Mouse (Mus musculus): ENCODE data around the gene Pigr. TPM values are rescaled to one million over a fixed set of nuclear protein-coding genes. Genes with fewer than 3 reads are reported as not detected.

Pigr gene
- polyA plus RNA-seq, 1 experiment from 2014 or later = 0.48 TPM

DNA sequence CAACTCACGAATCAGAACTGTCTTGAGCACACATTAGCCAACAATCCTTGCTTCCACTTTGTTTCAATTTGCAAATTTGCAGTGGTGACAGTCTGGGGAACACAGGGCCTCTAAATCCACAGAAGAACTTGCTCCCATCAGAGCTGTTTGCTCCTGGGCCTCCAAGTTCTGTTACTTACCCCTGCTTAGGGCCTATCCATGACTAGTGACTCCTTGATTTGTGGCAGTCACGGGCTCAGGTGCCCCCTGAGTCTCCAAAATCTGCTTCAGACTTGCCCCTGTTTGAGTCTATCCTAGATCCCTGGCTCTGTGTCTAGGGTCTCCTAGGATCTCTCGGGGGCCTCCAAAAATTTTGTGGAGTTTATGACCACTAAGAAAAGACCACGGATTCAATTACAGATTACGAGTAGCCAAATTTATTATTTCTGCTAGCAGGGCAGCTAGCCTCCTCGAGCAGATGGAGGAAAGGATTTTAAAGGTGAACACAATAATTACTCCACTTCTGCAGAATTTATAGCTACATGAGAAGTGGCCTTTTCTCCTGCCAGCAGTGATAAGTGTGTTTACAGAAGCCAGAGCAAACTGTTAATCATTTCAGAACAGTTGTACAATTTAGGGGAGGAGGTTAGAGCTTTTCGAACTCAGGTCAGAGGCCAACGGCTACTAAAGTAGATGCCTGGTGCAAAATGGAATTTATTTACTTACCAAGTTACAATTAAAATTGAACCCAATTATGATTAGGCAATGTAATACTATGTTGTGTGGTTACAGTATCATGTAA, 14.3 kb downstream of the Pigr start:
- H3K9ac ChIP-seq (ENCODE audit: low read depth, low read length) = no peak overlapping the region
- ATAC-seq (ENCODE audit: low read depth) = peak; percentile 83

DNA sequence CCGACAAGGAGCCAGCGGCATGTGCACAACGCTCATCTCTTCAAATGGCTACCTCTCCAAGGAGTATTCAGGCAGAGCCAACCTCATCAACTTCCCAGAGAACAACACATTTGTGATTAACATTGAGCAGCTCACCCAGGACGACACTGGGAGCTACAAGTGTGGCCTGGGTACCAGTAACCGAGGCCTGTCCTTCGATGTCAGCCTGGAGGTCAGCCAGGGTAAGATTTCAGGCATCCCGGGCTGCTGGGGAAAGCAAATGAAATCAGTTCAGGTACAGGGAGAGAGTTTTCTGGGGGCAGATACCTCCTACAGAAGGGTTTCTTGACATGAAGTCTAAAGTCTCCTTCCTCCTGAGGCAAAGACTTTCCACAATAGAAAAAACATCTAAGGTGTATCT, 15.1 kb downstream of the Pigr start:
- WGBS (ENCODE audit: insufficient replicate concordance) = 77% methylated on average over 7 of the region's 7 CpGs
- Histone ChIP-seq H3K4me3 (ENCODE audit: low read depth, low read length) (no peak overlapping the region), H3K9ac (ENCODE audit: low read depth, low read length) (no peak overlapping the region), H3K27ac (ENCODE audit: low read length) (0 out of 2 replicates have a peak overlapping the region, but pooled peaks have one; percentile 35), H3K27me3 (ENCODE audit: control insufficient read depth, insufficient read depth, low read depth, low read length) (no peaks in the 10 kb centered on the region), H3K4me2 (ENCODE audit: low read depth, low read length) (no peak overlapping the region), H3K36me3 (ENCODE audit: control insufficient read depth, insufficient read depth) (no peaks in the 10 kb centered on the region), H3K9me3 (replicated peaks; ENCODE audit: control insufficient read depth, low read length) (no peaks in the 10 kb centered on the region), H3K4me1 (ENCODE audit: control insufficient read depth, low read depth, low read length) (no peaks in the 10 kb centered on the region; the same call in 1 of the 2 replicates)
- no peak for ATAC-seq (ENCODE audit: low read depth)

More for the DNA sequence above, 14.3 kb downstream of the Pigr start:
- Histone ChIP-seq H3K4me1 (ENCODE audit: control insufficient read depth, low read depth, low read length) (no peaks in the 10 kb centered on the region; the same call in 1 of the 2 replicates), H3K27ac (ENCODE audit: low read length) (peak overlapping the region; percentile 81), H3K4me2 (ENCODE audit: low read depth, low read length) (no peak overlapping the region), H3K27me3 (ENCODE audit: control insufficient read depth, insufficient read depth, low read depth, low read length) (no peaks in the 10 kb centered on the region), H3K9me3 (replicated peaks; ENCODE audit: control insufficient read depth, low read length) (no peaks in the 10 kb centered on the region), H3K4me3 (ENCODE audit: low read depth, low read length) (no peak overlapping the region), H3K36me3 (ENCODE audit: control insufficient read depth, insufficient read depth) (no peaks in the 10 kb centered on the region)
- 45% methylated on average over 8 of the region's 8 CpGs for WGBS (ENCODE audit: insufficient replicate concordance)

DNA sequence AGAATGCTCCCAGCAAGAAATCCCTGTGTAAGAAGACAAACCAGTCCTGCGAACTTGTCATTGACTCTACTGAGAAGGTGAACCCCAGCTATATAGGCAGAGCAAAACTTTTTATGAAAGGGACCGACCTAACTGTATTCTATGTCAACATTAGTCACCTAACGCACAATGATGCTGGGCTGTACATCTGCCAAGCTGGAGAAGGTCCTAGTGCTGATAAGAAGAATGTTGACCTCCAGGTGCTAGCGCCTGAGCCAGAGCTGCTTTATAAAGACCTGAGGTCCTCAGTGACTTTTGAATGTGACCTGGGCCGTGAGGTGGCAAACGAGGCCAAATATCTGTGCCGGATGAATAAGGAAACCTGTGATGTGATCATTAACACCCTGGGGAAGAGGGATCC, 18.0 kb downstream of the Pigr start:
- WGBS (ENCODE audit: insufficient replicate concordance) = 63% methylated on average over 7 of the region's 7 CpGs
- ATAC-seq (ENCODE audit: low read depth) = no peak
- no peak overlapping the region for H3K4me3 ChIP-seq (ENCODE audit: low read depth, low read length)
- no peaks in the 10 kb centered on the region for H3K27me3 ChIP-seq (ENCODE audit: control insufficient read depth, insufficient read depth, low read depth, low read length)
- no peaks in the 10 kb centered on the region for H3K36me3 ChIP-seq (ENCODE audit: control insufficient read depth, insufficient read depth)
- H3K9me3 ChIP-seq (replicated peaks; ENCODE audit: control insufficient read depth, low read length) = no peaks in the 10 kb centered on the region
- H3K4me1 ChIP-seq (ENCODE audit: control insufficient read depth, low read depth, low read length) = no peaks in the 10 kb centered on the region; the same call in 1 of the 2 replicates
- no peak overlapping the region for H3K9ac ChIP-seq (ENCODE audit: low read depth, low read length)
- no peak overlapping the region for H3K4me2 ChIP-seq (ENCODE audit: low read depth, low read length)
- no peak overlapping the region for H3K27ac ChIP-seq (ENCODE audit: low read length)

GRCm38 (mm10) chr1:130849530-130850214, 23.2 kb downstream of the Pigr start:
- Histone ChIP-seq H3K4me1 (ENCODE audit: control insufficient read depth, low read depth, low read length) (no peaks in the 10 kb centered on the region), H3K4me3 (ENCODE audit: low read depth, low read length) (no peak overlapping the region), H3K4me2 (ENCODE audit: low read depth, low read length) (no peak overlapping the region), H3K36me3 (ENCODE audit: control insufficient read depth, insufficient read depth) (no peaks in the 10 kb centered on the region), H3K27me3 (ENCODE audit: control insufficient read depth, insufficient read depth, low read depth, low read length) (no peaks in the 10 kb centered on the region), H3K27ac (ENCODE audit: low read length) (no peak overlapping the region), H3K9ac (ENCODE audit: low read depth, low read length) (no peak overlapping the region), H3K9me3 (replicated peaks; ENCODE audit: control insufficient read depth, low read length) (no peaks in the 10 kb centered on the region)
- no peak for ATAC-seq (ENCODE audit: low read depth)
- WGBS (ENCODE audit: insufficient replicate concordance) = 69% methylated on average over 10 of the region's 10 CpGs

DNA sequence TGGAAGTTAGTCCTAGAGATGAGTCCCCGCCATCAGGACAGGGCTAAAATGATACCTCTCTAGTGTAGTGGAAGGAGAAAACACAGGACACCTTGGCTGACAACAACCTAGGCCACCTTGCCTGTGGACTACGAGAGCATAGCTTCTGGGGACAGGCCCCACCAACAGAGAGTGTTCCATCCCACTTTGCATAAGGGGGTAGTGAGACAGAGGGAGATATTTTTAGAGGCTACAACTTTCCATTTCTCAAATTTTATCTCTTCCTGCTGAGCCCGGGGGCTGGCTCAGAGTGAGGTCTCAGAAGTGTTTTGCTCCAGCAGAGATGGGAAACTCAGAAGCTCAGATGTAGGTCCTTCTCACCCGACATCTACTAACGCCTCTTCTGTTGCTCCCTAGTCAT, 23.9 kb downstream of the Pigr start:
- 45% methylated on average over 5 of the region's 5 CpGs for WGBS (ENCODE audit: insufficient replicate concordance)
- no peaks in the 10 kb centered on the region for H3K4me1 ChIP-seq (ENCODE audit: control insufficient read depth, low read depth, low read length)
- no peaks in the 10 kb centered on the region for H3K9me3 ChIP-seq (replicated peaks; ENCODE audit: control insufficient read depth, low read length)
- H3K36me3 ChIP-seq (ENCODE audit: control insufficient read depth, insufficient read depth) = no peaks in the 10 kb centered on the region
- H3K9ac ChIP-seq (ENCODE audit: low read depth, low read length) = no peak overlapping the region
- H3K27ac ChIP-seq (ENCODE audit: low read length) = no peak overlapping the region
- no peak for ATAC-seq (ENCODE audit: low read depth)
- no peak overlapping the region for H3K4me2 ChIP-seq (ENCODE audit: low read depth, low read length)
- H3K4me3 ChIP-seq (ENCODE audit: low read depth, low read length) = no peak overlapping the region
- no peaks in the 10 kb centered on the region for H3K27me3 ChIP-seq (ENCODE audit: control insufficient read depth, insufficient read depth, low read depth, low read length)

- no peak overlapping the region for H3K4me3 ChIP-seq (ENCODE audit: low read depth, low read length)
- H3K9me3 ChIP-seq (replicated peaks; ENCODE audit: control insufficient read depth, low read length) = no peaks in the 10 kb centered on the region
- 63% methylated on average over 9 of the region's 9 CpGs for WGBS (ENCODE audit: insufficient replicate concordance)
- no peak overlapping the region for H3K9ac ChIP-seq (ENCODE audit: low read depth, low read length)
- H3K36me3 ChIP-seq (ENCODE audit: control insufficient read depth, insufficient read depth) = no peaks in the 10 kb centered on the region
- no peaks in the 10 kb centered on the region for H3K4me1 ChIP-seq (ENCODE audit: control insufficient read depth, low read depth, low read length)
- no peak for ATAC-seq (ENCODE audit: low read depth)
- H3K27ac ChIP-seq (ENCODE audit: low read length) = no peak overlapping the region
- H3K27me3 ChIP-seq (ENCODE audit: control insufficient read depth, insufficient read depth, low read depth, low read length) = no peaks in the 10 kb centered on the region
- no peak overlapping the region for H3K4me2 ChIP-seq (ENCODE audit: low read depth, low read length)
These were observed 28.3 kb downstream of the Pigr start for GRCm38 (mm10) chr1:130854819-130855218.

GRCm38 (mm10) chr1:130855723-130856122, 29.2 kb downstream of the Pigr start:
- Histone ChIP-seq H3K9ac (ENCODE audit: low read depth, low read length) (no peak overlapping the region), H3K9me3 (replicated peaks; ENCODE audit: control insufficient read depth, low read length) (no peaks in the 10 kb centered on the region), H3K4me1 (ENCODE audit: control insufficient read depth, low read depth, low read length) (no peaks in the 10 kb centered on the region), H3K4me2 (ENCODE audit: low read depth, low read length) (no peak overlapping the region), H3K36me3 (ENCODE audit: control insufficient read depth, insufficient read depth) (no peaks in the 10 kb centered on the region), H3K27me3 (ENCODE audit: control insufficient read depth, insufficient read depth, low read depth, low read length) (no peaks in the 10 kb centered on the region), H3K27ac (ENCODE audit: low read length) (no peak overlapping the region), H3K4me3 (ENCODE audit: low read depth, low read length) (no peak overlapping the region)
- WGBS (ENCODE audit: insufficient replicate concordance) = 65% methylated on average over 2 of the region's 2 CpGs
- ATAC-seq (ENCODE audit: low read depth) = no peak

- Histone ChIP-seq H3K9ac (ENCODE audit: low read depth, low read length) (no peak overlapping the region), H3K27ac (ENCODE audit: low read length) (no peak overlapping the region), H3K9me3 (replicated peaks; ENCODE audit: control insufficient read depth, low read length) (no peaks in the 10 kb centered on the region), H3K36me3 (ENCODE audit: control insufficient read depth, insufficient read depth) (no peaks in the 10 kb centered on the region), H3K4me1 (ENCODE audit: control insufficient read depth, low read depth, low read length) (no peaks in the 10 kb centered on the region), H3K4me2 (ENCODE audit: low read depth, low read length) (no peak overlapping the region), H3K4me3 (ENCODE audit: low read depth, low read length) (no peak overlapping the region), H3K27me3 (ENCODE audit: control insufficient read depth, insufficient read depth, low read depth, low read length) (no peaks in the 10 kb centered on the region)
- ATAC-seq (ENCODE audit: low read depth) = peak; percentile 53
- WGBS (ENCODE audit: insufficient replicate concordance) = 68% methylated on average over 4 of the region's 4 CpGs
These were observed 31.0 kb downstream of the Pigr start for GRCm38 (mm10) chr1:130857456-130857855.

DNA sequence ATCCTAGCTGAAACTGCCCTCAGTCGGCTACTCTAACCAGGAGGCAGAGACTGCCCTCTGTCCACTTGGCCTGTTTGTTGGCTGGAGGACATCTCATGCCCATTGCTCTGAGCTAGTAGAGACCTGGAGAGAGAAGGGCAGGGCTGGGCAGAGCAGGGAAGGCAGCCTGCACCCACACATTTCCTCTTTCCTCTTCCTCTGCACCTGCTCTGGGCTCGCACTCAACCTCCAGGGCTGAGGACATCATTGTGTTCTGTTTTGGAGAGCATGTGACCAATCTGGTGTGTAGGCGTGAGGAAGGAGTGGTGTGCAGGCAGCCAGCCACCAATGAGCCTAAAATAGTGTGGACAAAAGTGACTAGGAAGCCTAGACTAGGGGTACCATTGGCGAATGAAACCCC, 37.8 kb downstream of the Pigr start:
- Histone ChIP-seq H3K4me2 (ENCODE audit: low read depth, low read length) (no peak overlapping the region), H3K9me3 (replicated peaks; ENCODE audit: control insufficient read depth, low read length) (no peaks in the 10 kb centered on the region), H3K4me3 (ENCODE audit: low read depth, low read length) (no peak overlapping the region), H3K36me3 (ENCODE audit: control insufficient read depth, insufficient read depth) (no peaks in the 10 kb centered on the region), H3K27ac (ENCODE audit: low read length) (no peak overlapping the region), H3K9ac (ENCODE audit: low read depth, low read length) (no peak overlapping the region), H3K4me1 (ENCODE audit: control insufficient read depth, low read depth, low read length) (no peaks in the 10 kb centered on the region), H3K27me3 (ENCODE audit: control insufficient read depth, insufficient read depth, low read depth, low read length) (no peaks in the 10 kb centered on the region)
- ATAC-seq (ENCODE audit: low read depth) = no peak
- 41% methylated on average over 4 of the region's 4 CpGs for WGBS (ENCODE audit: insufficient replicate concordance)

All from liver, embryonic 16.5 days (tissue).